ENCODE assay signal across 25 mouse cellular contexts in genomic region chr12:98536036-98536435, GRCm38 (mm10). TPM values are rescaled to one million over a fixed set of nuclear protein-coding genes. Genes with fewer than 3 reads are reported as not detected.
DNase-seq lines count a peak whose midpoint lies in the region; TF ChIP-seq lines count a peak whose summit lies in the region.
"Had no signal": no experiment of that assay in that cellular context is flagged by ENCODE, and none has a peak within 500 bp of the region (broad histone marks: within the 10 kb centered on the region; RNA-seq: fewer than 3 reads in every experiment).

No protein-coding gene starts in this region.

- TF ChIP-seq POLR2A in brain, embryonic 14.5 days (IDR thresholded peaks at IDR 0.05; ENCODE audit: borderline replicate concordance, extremely low read depth, insufficient read depth, insufficient read length, poor library complexity, severe bottlenecking), result no peak

- DNase-seq in cerebellum, adult 11 months, result peak; percentile 42
- no peak for DNase-seq in cerebellum, postnatal 4 days (ENCODE audit: low spot score in 2 of 2)
- DNase-seq in layer of hippocampus, adult 2 months (ENCODE audit: low spot score in 2 of 2), result no peak
- DNase-seq in layer of hippocampus, adult 8-10 months (ENCODE audit: low spot score in 2 of 2), result no peak
- peak; percentile 47 for DNase-seq in brain, embryonic 14.5 days (ENCODE audit: low read depth)
- DNase-seq in cerebellum, postnatal 14 days, result peak; percentile 60 to 70
- DNase-seq in left cerebral cortex, adult 11 months (ENCODE audit: low spot score), result no peak
- DNase-seq in right cerebral cortex, postnatal 4 days, result no peak
- DNase-seq: adrenal gland, postnatal 14 days; gastrocnemius, postnatal 36 days; heart, postnatal 4 days; layer of hippocampus, postnatal 36 days; left cerebral cortex, postnatal 4 days; liver; right cerebral cortex, postnatal 14 days; thymus, adult 18-20 months; thymus, postnatal 4 days had no signal

- no peak overlapping the region for H3K4me3 ChIP-seq in layer of hippocampus, adult 2 months
- H3K4me3 ChIP-seq: embryonic facial prominence, embryonic 12.5 days; erythroblast, embryonic 14.5 days; heart, embryonic 15.5 days; neural tube, embryonic 12.5 days; stomach, embryonic 15.5 days had no signal

- TF ChIP-seq CTCF in layer of hippocampus, adult 2 months (conservative IDR thresholded peaks at IDR 0.05), result no peak
- TF ChIP-seq CTCF in brain, embryonic 14.5 days (IDR thresholded peaks at IDR 0.05; ENCODE audit: borderline replicate concordance, extremely low read depth, insufficient read depth, insufficient read length), result no peak

- peak overlapping the region; percentile 48; the same call in 1 of the 2 replicates for H3K27ac ChIP-seq in layer of hippocampus, adult 2 months
- H3K27ac ChIP-seq: embryonic facial prominence, embryonic 12.5 days; heart, embryonic 15.5 days; neural tube, embryonic 12.5 days; stomach, embryonic 15.5 days had no signal

RNA-seq across cellular contexts. Expression of gene Kcnk10, which starts 42.1 kb away (rescaled TPM):
- total RNA-seq in layer of hippocampus, adult 2 months (2021), result 10 to 100 TPM; 16.8 to 18.6 TPM
- total RNA-seq in layer of hippocampus, adult 8-10 months (2022), result 10 to 100 TPM; 17.5 to 19.2 (median 18.5) TPM
- polyA plus RNA-seq in brain, embryonic 14.5 days (2012; rRNA removed), result 15.1 and 20.9 TPM in 2 replicates
- total RNA-seq: gastrocnemius, postnatal 36 days; heart, postnatal 4 days; megakaryocyte-erythroid progenitor cell, adult 5-6 weeks; MEL had no signal
- polyA plus RNA-seq: erythroblast, embryonic 14.5 days; liver, embryonic 16.5 days had no signal

Comparison
In these comparisons a context has a peak if more than half of its experiments do, and no peak if none do; other contexts are left out.
1. DNase-seq: peak in cerebellum, adult 11 months (single experiment), brain, embryonic 14.5 days (single experiment) and cerebellum, postnatal 14 days (2 of 2); none in cerebellum, postnatal 4 days (0 of 2), layer of hippocampus, adult 2 months (0 of 2), layer of hippocampus, adult 8-10 months (0 of 2), left cerebral cortex, adult 11 months (single experiment) and right cerebral cortex, postnatal 4 days (single experiment).